Mouse (Mus musculus) embryo, embryonic 10 days (tissue): Measurements from ENCODE around the gene Mfsd5.

Source experiments
- DNase-seq: peaks from one replicate; pipeline ENCODE4 v3.0.0-alpha.2; 2015; ENCODE audit warnings: low spot score

The Mfsd5 gene

DNA sequence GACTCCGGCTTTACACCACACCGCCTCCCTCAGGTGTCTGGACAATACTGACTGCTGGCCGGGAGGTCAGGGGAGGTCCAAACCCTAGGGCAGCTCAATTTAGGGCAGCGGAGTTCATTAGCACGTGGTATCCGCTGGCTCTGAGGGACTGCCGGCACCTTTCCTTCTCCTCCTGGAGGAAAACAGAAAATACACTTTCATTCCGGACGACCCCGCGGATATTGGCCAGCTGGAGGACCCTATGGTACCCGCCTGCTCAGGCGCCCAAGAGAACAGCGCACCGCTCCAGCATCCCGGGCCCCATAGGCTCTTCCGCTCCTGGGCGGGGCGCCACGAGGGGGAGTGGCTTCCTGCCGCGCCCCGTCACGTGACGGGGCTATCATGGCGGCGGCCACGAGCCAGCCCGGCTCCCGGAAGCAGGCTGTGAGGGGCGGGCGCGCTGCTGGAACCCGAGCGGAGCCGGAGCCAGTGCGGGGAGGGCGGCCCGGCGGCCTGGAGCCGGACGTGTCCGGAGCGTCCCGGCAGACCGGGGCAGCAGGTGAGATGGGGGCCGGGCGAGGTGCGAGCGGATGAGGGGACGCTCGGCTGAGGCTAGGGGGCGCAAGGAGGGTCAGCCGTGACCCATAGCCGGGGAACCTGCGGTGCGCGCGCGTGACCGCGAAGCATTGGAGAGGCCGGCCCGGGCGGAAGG, at the start of gene Mfsd5:
Gene Mfsd5 (plus strand): TSS at position 363 of the 691 bp plus-strand sequence.
- peak; percentile 93 for DNase-seq

- DNase-seq = no peak
Measured at GRCm38 (mm10) chr15:102230408-102231321, 48.6 kb upstream of the Mfsd5 start.

DNA sequence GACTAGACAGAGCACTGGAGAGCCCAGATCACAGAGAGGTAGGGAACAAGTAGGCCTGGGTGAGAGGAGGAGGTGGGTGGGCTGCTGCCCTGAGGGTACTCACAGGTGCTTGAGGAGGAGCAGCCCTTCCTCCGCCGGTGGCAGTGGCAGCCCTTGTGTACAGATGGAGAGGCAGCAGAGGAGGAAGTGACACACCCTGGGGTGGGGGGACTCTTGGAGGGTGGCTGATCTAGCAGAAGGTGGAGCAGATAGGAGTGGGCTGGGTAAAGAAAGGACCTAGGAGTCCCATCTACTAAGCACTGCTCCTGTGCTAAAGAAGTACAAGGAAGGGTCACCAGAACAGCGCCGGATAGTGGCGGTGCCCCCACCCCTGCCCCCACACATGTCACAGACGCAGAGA, 47.5 kb upstream of the Mfsd5 start, which contains the start of gene Itgb7:
Gene Itgb7 (minus strand): TSS at position 197 of the 400 bp plus-strand sequence.
- DNase-seq = no peak

DNA sequence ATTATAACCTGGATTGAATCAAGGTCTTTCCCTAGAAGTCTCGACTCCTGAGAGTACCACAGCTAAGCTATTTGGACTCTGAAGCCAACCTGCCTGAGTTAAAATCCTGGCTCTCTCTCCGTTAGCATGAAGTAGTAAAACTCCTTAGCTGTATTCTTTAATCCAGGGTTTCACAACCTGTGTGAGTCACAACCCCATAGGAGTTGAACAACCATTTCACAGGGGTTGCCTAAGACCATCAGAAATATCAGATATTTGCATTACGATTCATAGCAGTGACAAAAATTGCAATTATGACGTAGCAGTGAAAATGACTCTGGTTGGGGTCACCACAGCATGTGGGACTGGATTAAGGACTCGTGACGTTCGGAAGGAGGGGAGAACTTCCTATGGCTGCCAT, 46.5 kb upstream of the Mfsd5 start:
- no peak for DNase-seq

DNA sequence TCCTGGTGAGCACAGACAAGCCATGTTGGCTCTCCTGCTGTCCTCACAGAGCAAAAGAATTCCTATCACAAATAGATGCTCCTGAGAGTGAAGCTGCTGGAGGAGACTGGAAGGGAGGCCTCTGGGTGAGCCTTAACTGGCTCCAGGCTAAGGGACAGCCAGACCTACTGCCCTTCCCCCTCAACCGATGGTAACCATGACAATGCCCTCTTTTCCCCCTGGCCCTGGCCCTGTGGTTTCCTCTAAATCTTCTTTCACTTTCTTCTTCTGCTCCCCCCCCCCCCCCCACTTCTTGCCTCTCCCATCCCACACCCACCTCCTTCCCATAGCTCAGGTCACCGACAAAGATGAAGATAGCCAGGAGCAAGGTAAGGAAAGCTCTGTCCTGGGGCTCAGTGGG, 45.4 kb upstream of the Mfsd5 start:
- no peak for DNase-seq

DNA sequence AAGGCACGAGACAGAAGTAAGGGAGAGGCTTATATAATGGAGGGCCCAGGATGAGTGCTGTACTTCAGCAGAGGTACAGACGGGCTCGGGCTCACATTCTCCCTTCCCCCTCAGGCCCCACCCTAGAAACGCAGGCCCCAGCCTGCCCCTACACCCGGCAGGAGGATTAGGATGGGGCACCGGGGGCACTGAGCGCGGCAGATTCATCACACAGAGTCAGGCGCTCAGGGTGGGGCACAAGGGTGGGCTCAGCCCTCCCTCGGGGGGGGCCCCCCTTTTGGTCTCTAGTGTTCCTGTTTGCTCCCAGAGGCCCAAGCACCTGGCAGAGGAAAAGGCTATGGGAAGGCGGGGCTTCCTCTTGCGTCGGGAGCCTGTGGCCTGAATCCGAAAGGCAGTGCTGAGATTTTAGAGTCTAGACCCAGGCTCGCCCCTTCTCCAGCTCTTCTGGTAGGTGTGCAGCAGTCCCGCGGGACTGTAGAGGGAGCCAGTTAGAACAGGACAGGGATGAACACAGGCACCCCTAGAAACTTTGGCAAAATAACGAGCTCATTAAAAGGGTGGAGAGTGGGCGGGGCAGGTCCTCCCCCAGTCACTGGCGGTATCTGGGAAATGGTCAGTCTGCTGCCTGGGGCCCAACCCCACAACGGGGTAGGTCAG, 43.8 kb upstream of the Mfsd5 start:
- no peak for DNase-seq

DNA sequence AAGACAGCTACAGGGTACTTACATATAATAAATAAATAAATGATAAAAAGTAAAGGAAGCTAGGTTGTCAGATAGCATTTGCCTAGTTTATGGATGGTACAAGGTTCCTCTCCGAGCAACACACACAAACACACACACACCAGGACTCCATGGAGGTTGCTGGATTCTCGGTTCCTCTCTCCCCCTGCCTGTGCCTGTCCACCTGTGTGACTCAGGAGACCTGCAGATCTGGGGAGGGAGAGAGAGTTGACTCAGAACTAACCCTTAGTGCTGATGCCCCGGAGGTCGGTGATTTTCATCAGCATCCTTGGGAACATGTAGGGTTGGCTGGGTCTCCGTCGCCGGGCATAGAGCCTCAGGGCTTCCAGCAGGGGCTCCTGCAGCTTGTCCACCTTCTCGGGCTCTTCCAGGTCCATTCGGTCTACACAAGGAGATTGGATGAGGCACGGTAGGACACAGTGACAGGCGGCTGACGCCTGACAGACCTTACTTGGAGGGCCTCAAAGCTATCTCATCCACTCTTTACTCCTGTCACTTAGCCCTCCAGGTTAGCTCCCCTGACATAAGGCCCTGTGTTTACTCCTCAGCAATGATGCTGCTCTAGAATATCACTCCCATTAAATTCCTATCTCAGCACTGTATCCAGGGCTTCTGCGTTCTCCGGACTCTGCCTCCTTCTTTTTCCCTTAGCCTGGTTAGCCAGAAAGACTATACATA, 40.6 kb upstream of the Mfsd5 start:
- DNase-seq = no peak

DNA sequence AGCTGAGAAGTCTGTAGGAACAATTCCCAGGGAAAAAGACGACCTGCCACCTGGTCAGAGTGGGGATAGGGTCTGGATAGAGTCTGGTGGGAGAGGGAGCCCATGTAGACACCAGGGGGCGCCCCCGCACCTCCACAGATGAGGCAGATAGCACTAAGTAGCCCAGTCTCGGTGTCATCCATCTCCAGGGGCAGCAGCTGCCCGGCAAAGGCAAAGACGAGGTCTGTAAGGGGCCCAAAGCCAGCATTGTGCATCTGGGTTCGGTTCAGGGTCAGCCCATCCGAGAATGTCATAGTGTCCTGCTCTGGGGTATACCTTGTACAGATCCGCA, 40.0 kb upstream of the Mfsd5 start:
- DNase-seq = peak; percentile 88

DNA sequence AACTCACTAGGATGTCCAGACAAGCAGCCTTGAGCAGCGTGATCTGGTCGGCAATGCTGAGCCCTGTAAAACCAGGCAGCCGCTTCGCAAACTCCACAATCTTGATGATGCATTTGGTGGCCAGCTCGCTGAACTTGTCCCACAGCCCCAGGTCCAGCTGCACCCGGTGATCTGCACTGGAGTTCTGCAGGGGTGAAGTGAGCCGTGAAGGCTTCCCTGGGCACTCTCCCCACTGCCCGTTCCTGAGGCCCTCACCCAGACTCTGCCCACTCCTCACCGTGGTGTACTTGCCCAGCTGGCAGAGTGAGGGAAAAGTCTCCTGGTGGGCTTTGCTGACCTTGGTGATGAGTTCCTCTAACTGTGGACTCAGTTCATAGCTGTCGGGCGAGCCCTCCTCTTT, 39.4 kb upstream of the Mfsd5 start:
- no peak for DNase-seq

DNA sequence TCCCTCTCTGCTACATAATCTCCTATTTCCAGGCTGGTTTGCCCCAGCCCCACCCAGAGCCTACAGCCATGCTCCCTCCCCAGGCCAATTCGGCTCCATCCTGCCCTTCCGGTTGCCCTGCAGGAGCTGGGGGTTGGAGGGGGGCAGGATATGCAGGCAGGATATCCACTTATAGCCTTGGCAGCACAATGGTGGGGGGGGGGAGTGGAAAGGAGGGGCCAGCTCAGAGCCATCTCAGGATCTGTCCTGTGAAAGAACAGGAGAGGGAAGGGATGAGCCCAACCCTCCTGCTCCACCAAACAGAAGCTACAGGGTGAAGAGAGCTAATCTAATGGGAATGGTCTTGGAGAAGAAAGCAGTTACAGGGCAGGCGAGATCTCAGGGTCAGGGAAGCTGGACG, 38.6 kb upstream of the Mfsd5 start:
- no peak for DNase-seq

DNA sequence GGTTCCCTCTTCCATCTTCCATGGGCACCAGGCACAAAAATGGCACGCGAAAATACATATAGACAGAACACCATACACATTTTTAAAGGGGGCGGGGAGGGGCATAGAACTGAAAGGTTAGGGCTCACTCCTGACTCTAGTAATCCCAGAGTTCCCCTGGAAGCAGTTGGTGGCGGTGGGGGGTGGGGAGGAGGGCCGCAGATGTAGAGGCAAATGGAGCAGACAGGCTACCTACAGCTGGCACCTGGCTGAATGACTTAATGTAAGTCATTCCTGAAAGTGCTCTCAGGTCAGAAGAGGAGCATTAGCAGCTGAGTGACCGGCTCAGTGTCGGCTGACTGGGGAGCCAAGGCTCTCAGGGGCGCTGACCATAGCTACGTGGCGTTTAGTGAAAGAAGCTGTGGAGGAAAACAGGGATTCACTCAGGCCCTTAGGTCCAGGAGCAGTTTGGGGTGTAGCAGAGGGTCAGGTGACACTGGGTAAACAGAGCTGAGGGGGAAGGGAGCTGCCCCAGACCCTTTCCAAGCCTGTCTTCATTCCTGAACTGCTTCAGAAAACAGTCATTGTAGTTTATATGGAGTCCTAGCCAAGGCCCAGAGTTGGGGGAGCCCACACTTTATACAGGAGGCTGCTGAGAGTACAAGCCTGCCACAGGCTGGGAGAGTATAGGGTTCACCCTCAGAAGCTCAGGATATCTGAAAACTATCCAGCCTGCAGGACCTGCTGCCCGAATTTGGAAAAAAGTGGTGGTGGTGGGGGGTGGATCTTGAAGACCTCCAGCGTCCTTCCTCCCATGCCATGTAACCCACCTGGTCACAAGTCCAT, 36.6 kb upstream of the Mfsd5 start:
- no peak for DNase-seq

DNA sequence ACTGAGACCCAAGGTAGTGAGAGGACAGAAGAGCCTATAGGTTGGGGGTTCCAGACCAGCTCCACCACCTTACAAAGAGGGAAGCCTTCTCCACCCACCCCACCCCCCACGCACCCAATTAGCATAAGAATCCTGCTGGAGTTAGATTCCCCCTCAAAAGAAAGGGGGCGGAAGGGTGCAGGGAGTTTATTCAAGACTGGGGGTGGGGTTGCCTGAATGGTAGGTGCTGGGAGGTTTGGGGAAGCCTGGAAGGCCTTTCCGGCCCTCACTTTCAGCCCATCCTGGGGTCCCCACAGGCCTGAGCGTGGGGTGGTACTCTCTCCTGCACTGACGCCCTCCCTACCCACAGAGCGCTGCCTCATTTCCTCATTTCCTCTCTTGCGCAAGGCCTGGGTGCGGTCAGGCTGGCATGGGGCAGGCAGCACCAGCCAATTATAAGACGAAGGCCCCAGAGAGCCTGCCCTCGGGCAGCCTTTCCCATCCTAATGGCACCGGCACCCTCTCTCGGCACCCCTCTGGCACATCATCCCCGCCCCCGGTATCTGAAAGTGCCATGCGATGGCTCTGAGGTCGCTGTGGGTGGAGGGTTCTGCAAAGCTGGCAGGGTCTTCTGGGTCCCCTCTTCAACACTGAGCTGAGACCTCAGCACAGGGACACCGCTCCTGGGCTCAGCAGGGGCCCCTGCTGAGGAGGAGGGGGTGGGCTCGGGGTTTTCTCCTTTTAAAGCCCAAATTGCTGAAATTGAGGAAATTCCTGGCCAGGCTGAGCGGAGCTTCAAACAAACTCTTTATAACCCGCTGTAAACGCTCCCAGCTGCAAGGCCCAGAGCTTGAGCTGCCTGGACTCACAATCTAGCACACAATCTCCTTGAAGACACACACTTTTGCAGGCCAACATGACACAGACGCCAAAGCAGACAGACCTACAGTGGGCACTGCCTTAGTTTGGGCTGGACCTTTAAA, 35.7 kb upstream of the Mfsd5 start:
- peak; percentile 43 for DNase-seq

DNA sequence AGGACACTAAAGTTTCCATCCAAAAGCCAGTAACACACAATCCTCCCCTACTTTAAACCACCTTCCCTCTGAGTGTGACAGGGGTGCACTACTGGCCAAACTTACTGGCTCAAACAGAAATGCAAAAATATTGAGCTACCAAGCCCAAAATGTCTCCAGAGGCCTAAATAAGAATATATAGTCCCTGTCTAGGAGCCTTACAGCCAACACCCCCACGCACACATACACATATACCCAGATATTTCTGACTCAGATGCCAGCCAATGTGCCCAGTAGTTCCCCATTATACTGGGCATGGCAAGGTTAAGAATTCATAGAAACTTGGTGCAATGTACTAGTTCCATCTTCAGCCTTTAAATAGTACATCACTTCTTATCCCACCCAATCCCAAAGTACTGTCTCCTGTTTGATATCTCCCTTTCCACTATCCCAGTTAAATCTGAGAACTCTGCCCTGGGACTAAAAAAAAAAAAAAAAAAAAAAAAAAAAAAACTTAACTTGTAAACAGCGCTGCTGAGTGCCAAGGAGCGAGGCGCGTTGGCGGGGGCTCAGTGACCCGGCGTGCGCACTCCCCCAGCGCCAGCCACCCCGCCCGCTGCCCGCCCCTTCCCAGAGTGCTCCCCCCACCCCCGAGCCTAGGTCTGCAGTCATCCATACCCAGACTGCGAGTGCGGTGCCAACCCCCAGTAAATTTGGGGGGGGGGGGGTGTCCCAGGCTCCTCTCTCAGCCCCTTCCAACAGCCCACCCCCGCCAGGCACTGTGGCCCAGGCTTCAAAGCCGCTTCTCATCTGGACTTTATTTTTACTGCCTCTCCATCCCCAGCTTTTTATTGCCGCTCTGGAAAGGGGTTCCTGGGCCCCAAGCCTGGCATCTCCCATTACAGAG, 34.7 kb upstream of the Mfsd5 start:
- DNase-seq = no peak

- DNase-seq = no peak
Measured at GRCm38 (mm10) chr15:102245461-102245881, 33.8 kb upstream of the Mfsd5 start.

GRCm38 (mm10) chr15:102245891-102246741, 33.1 kb upstream of the Mfsd5 start:
- DNase-seq = peak; percentile 82

DNA sequence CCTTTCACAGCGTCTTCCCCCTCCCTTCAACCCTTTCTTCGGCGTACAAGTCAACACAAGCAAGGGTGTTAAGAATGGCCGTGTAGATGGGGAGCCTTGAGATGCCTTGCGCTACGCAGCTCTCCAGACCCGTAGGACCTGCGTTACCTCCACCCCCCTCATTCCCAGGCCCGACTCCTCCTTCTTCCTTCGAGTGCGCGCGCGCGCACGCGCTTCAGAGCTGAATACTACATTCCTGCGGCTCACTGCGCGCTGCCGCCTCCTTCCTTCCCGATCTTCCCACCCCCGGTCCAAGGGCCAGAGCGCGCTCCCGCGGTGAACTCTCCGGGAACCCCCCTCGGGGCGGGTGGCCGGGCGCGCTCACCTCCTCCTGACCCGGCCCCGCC, 32.4 kb upstream of the Mfsd5 start:
- DNase-seq = peak; percentile 97

DNA sequence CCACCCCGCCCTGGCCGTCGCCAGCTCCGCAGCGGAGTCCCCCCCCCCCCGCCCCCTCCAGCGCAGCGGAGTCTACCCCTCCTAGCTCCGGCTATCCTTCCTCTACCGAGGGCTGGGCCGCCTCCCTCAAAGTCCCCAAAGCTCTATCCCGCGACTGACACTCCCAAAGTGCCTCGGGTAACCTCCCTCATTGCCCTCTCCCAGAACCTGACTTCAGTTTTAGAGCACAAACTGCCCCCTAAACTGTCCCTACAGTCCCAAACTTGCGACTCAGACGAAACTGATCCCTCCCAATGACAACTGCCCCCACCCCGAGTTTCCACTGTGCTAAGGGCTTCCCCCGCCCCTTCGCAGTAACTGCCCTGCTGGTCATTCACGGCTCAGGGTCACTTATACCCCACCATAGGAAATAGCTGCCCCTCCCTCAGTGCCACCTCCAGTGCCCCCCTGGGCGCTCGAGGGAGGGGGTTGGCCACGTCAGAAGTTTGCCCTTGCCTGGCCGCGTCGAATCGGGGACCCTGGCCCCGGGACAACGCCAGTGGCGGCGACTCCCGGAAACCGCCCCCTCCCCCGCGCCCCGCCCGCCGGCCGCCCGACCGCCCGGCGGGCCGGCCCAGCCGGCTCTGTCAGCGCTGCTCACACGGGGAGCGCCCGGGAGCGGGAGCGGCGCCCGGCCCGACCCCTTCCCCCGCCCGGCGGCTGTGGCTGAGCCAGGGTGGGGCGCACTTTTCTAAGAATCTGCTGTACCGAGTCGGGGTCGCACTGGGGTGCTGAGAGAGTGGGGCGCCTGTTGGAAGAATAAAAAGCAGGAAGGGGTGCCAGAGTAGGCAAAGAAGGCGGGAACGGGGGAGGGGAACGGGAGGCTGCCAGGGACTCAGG, 31.8 kb upstream of the Mfsd5 start:
- peak; percentile 70 for DNase-seq
